Mouse (Mus musculus) heart, adult 2 months (tissue): ENCODE results near the gene Fer. TPM values are rescaled to one million over a fixed set of nuclear protein-coding genes. Genes with fewer than 3 reads are reported as not detected.

ENCODE experiments used
- DNase-seq, 2 experiments: peaks; one replicate each; pipeline ENCODE4 v3.0.0; 2021
- H3K27ac ChIP-seq: fragments of 200-600 bp; 2 replicates; pipeline ENCODE4 v1.8.1; 2022
- H3K27me3 ChIP-seq: fragments of 200-500 bp; 2 replicates; pipeline ENCODE4 v1.6.1; 2012; ENCODE audit warnings: mild to moderate bottlenecking, low read length, inconsistent platforms, mixed read lengths; ENCODE audit not compliant: control insufficient read depth, insufficient read depth
- H3K36me3 ChIP-seq: fragments of 200-500 bp; 2 replicates; pipeline ENCODE4 v1.6.1; 2012; ENCODE audit warnings: low read length, inconsistent platforms; ENCODE audit not compliant: control insufficient read depth, insufficient read depth
- H3K4me1 ChIP-seq: fragments of 200-500 bp; 2 replicates; pipeline ENCODE4 v1.6.1; 2011; ENCODE audit warnings: low read length; ENCODE audit not compliant: control insufficient read depth, insufficient read depth
- H3K4me3 ChIP-seq: fragments of 200-600 bp; 2 replicates; pipeline ENCODE4 v1.8.1; 2022
- H3K79me2 ChIP-seq: fragments of 200-500 bp; replicated peaks from 2 replicates; pipeline ENCODE4 v1.6.1; 2012; ENCODE audit warnings: mild to moderate bottlenecking, inconsistent platforms, low read length, moderate library complexity, mixed read lengths; ENCODE audit not compliant: control insufficient read depth, insufficient read depth
- H3K9ac ChIP-seq: fragments of 200-500 bp; 2 replicates; pipeline ENCODE4 v1.6.1; 2012; ENCODE audit warnings: low read depth, mild to moderate bottlenecking, control low read depth, inconsistent platforms, low read length, mixed read lengths
- CTCF ChIP-seq: fragments of 200-600 bp; IDR thresholded peaks from 2 replicates; pipeline ENCODE4 v1.8.1; 2022; ENCODE audit warnings: antibody characterized with exemption, mild to moderate bottlenecking, moderate library complexity
- EP300 ChIP-seq: fragments of 200-500 bp; IDR thresholded peaks from 2 replicates; pipeline ENCODE4 v1.6.1; 2011; ENCODE audit warnings: low read depth, low read length, control low read depth; ENCODE audit not compliant: insufficient read depth
- POLR2A ChIP-seq: fragments of 200-500 bp; IDR thresholded peaks from 2 replicates; pipeline ENCODE4 v1.6.1; 2011; ENCODE audit warnings: mild to moderate bottlenecking, low read depth, low read length, control low read depth; ENCODE audit not compliant: insufficient read depth
- WGBS: fragments of 180-500 bp; shearing (Covaris S2); methylation state at CpG from one replicate; pipeline ENCODE4 v1.1.7; 2018; 5-methylcytosine and 5-hydroxymethylcytosine counted together
- intact Hi-C: fragments of 180-260 bp; cut with DNase I; formaldehyde crosslinking; loops from one replicate; pipeline ENCODE4 v1.15.1; 2025
- polyA plus RNA-seq: library from polyadenylated mRNA; depleted of rRNA; stranded (reverse); fragments of >200 nt; gene quantifications from 2 replicates; pipeline ENCODE4 v1.2.3, GENCODE M21; 2012
- total RNA-seq, 2 experiments: library from RNA; stranded (reverse); gene quantifications; 2 replicates each; pipeline ENCODE4 v1.2.3; 2021

Gene Fer
- total and polyA plus RNA-seq, 3 experiments = 3.9 to 19.8 (median 19.4) TPM

- WGBS = 96% methylated on average over 2 of the region's 2 CpGs
- H3K27me3 ChIP-seq = no peaks in the 10 kb centered on the region
- H3K79me2 ChIP-seq = no peaks in the 10 kb centered on the region
- H3K36me3 ChIP-seq = no peaks in the 10 kb centered on the region
- H3K27ac ChIP-seq = no peak overlapping the region
- H3K4me3 ChIP-seq = no peak overlapping the region
- intact Hi-C loops = no loop called here
- DNase-seq = no peak
- TF ChIP-seq CTCF (no peak), EP300 (no peak), POLR2A (no peak)
- no peaks in the 10 kb centered on the region for H3K4me1 ChIP-seq
- H3K9ac ChIP-seq = no peak overlapping the region
These were observed 83.9 kb downstream of the Fer start for GRCm38 (mm10) chr17:63946772-63947171.

GRCm38 (mm10) chr17:63948811-63949210 is 85.9 kb downstream of the Fer start:
- DNase-seq = no peak
- H3K79me2 ChIP-seq = no peaks in the 10 kb centered on the region
- H3K27ac ChIP-seq = no peak overlapping the region
- H3K27me3 ChIP-seq = no peaks in the 10 kb centered on the region
- no peaks in the 10 kb centered on the region for H3K36me3 ChIP-seq
- intact Hi-C loops = no loop called here
- no peak overlapping the region for H3K9ac ChIP-seq
- no peak overlapping the region for H3K4me3 ChIP-seq
- WGBS = 85% methylated on average over 4 of the region's 4 CpGs
- no peaks in the 10 kb centered on the region for H3K4me1 ChIP-seq
- TF ChIP-seq POLR2A = no peak
- TF ChIP-seq CTCF = no peak
- no peak for TF ChIP-seq EP300

GRCm38 (mm10) chr17:63951436-63951835 is 88.6 kb downstream of the Fer start:
- Histone ChIP-seq H3K4me3 (no peak overlapping the region), H3K9ac (no peak overlapping the region), H3K79me2 (no peaks in the 10 kb centered on the region), H3K36me3 (no peaks in the 10 kb centered on the region), H3K4me1 (no peaks in the 10 kb centered on the region), H3K27ac (no peak overlapping the region), H3K27me3 (no peaks in the 10 kb centered on the region)
- no peak for DNase-seq
- intact Hi-C loops = loop anchor here (1.0 kb wide), 1 partner anchor 424 kb away; no protein-coding TSS in a partner anchor
- TF ChIP-seq CTCF (peak; percentile 76), POLR2A (no peak)
- WGBS = 78% methylated on average over 2 of the region's 2 CpGs

- Histone ChIP-seq H3K79me2 (no peaks in the 10 kb centered on the region), H3K9ac (no peak overlapping the region), H3K36me3 (no peaks in the 10 kb centered on the region; the same call in 1 of the 2 replicates), H3K27me3 (no peaks in the 10 kb centered on the region), H3K27ac (no peak overlapping the region), H3K4me1 (peaks cover 4% of the 10 kb centered on the region; the same call in 1 of the 2 replicates), H3K4me3 (no peak overlapping the region)
- intact Hi-C loops = no loop called here
- DNase-seq = no peak
- TF ChIP-seq POLR2A = no peak
- TF ChIP-seq CTCF = no peak
- no peak for TF ChIP-seq EP300
- 94% methylated on average over 3 of the region's 3 CpGs for WGBS
These were observed 104.2 kb downstream of the Fer start for GRCm38 (mm10) chr17:63967091-63967490.

GRCm38 (mm10) chr17:63969448-63969847 is 106.6 kb downstream of the Fer start:
- Histone ChIP-seq H3K4me3 (no peak overlapping the region), H3K9ac (no peak overlapping the region), H3K4me1 (peaks cover 4% of the 10 kb centered on the region; the same call in 1 of the 2 replicates), H3K79me2 (no peaks in the 10 kb centered on the region), H3K36me3 (no peaks in the 10 kb centered on the region; the same call in 1 of the 2 replicates), H3K27me3 (no peaks in the 10 kb centered on the region), H3K27ac (no peak overlapping the region)
- intact Hi-C loops = no loop called here
- DNase-seq = no peak
- TF ChIP-seq CTCF (no peak), EP300 (no peak), POLR2A (no peak)
- whole genome bisulfite sequencing = 33% methylated on average over 10 of the region's 10 CpGs

GRCm38 (mm10) chr17:63970239-63970638 is 107.4 kb downstream of the Fer start:
- TF ChIP-seq EP300 (no peak), CTCF (no peak), POLR2A (no peak)
- Histone ChIP-seq H3K36me3 (no peaks in the 10 kb centered on the region; the same call in 1 of the 2 replicates), H3K4me3 (no peak overlapping the region), H3K27ac (no peak overlapping the region), H3K79me2 (no peaks in the 10 kb centered on the region), H3K27me3 (no peaks in the 10 kb centered on the region), H3K4me1 (peaks cover 4% of the 10 kb centered on the region; the same call in 1 of the 2 replicates), H3K9ac (no peak overlapping the region)
- 26% methylated on average over 5 of the region's 5 CpGs for WGBS
- intact Hi-C loops = no loop called here
- no peak for DNase-seq
